Mouse (Mus musculus) spleen, postnatal 4 days (tissue): ENCODE measurements around the gene Fen1.
A peak's percentile ranks its signal among the peaks of the same experiment; 100 is the strongest.

Experiments
- DNase-seq, 2 experiments: peaks; one replicate each; pipeline ENCODE4 v3.0.0; 2022; ENCODE audit warnings: low spot score in 2 of 2

Gene Fen1

DNA sequence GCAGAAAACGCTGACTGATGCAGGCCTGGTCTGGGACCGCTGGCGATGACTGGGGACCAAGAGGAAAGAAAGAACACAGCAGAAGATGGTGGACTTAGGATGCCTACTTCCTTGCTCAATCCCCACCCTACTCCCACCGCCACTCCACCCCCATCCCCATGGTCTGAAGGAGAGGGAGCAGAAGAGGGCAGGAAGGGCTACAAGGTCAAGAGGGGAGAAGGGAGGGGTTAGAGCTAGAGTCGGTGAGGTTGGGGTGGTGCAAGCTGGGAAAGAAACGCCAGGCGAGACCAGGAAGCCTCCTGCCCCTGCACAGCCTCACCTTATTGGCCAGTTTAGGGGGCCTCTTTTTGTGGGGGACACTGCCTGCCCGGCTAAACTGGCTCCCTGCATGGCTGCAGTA, 12.1 kb upstream of the Fen1 start:
- DNase-seq, result no peak

DNA sequence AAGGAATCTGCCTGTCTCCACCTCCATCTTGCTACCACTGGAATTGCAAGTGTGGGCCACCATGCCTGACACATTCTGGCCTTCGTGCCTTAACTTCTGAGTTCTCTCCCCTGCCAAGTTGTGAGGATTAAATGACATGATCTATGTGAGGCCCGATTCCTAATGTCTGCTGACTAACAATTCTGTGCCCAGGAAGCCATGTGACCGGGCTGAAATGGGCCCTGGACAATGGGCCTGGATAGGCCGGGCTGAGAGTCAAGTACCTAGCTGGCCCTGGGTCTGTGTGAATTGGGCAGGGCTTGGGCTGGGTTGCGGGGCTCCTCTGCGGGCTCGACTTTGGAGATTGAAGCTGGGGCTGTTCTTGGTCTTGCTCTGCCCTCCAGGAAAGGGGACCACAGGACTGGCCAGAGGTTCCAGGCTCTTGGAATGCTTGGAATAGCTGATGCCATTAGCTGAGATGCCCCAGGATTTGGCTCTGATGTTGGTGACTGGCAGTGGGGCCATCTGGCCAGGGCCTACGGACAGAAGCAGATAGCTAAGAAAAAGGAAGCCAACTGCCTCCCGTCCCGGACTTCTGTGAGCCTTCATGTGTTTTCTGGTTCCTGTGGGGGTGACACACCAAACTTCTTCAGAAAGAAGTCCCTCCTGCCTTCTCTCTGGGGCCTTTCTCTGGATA, 10.0 kb upstream of the Fen1 start:
- DNase-seq, result no peak

DNA sequence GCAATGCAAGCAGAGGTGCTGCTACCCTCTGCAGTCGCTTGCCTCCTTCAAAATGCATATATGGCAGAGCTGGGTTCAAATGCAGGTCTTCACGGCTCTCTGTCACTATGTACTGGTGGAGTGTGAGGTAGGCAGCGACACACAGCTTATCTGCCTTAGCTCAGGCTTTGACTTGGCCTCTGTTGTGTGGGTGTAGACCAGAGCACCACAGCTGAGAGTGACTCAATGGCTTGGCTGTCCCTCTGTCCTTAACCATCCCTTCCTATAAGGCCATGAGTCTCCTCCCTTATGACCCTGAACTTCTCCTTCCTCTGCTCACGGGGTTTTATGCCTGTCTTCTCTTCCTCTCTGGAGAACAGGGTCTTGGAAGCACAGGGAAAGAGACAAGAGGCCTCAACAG, 6.9 kb upstream of the Fen1 start:
- DNase-seq, result no peak

DNA sequence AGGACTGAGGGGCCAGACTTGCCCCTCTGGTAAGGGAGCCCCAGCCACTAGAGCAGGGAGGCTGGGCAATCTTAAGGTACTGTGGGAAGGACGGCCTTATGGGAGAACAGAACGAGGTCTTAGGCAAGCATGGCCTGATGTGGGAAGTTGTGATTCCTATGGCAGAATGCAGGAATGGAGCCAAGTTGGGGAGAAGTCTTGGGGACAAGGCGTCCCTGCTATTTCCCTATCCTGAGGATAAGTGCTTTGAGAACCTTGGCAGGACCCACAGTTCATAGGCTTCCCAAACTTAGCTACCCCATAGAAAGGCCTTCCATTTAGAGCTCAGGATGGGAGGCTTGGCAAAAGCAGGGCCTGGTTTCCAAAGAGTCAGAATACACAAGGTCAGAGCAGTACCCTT, 4.9 kb upstream of the Fen1 start:
- DNase-seq, result no peak

DNA sequence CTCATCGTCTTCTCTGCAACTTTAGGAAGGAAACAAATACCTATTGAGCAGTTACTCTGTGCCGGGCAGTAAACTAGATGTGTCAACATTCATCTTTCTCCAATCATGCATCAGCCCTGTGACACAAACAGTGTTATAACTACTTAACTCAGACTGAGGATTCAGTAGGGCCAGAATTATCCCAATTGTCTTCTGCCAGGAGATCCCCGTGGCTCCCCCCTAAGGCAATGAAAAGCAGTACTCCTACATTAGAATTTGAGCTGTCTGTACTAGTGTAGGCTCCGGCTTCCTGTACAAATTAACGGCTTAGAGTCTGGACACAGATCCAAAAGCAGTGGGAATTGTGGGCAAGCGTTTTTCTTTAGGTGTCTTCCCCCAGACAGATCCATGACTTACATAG, 1.1 kb upstream of the Fen1 start:
- DNase-seq, result no peak

DNA sequence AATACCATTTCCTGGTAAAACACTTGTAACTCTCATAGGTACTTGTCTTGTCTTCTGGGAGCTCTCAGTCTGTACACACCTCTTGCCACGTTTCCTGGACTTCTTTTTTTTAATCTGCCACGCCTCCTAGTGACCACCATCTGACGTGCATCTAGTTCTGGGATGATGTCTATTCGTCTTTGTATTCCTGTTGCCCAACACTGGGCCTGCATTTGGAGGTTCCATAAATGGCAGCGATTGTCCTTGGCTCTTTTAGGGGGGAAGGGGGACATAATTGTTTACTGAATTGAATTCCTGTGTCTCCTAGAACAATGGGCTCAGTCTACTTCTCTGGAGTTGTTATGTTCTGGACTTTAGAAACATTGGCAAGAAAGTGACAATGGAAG, 640 bp upstream of the Fen1 start:
- DNase-seq, result peak; percentile 44 to 70

DNA sequence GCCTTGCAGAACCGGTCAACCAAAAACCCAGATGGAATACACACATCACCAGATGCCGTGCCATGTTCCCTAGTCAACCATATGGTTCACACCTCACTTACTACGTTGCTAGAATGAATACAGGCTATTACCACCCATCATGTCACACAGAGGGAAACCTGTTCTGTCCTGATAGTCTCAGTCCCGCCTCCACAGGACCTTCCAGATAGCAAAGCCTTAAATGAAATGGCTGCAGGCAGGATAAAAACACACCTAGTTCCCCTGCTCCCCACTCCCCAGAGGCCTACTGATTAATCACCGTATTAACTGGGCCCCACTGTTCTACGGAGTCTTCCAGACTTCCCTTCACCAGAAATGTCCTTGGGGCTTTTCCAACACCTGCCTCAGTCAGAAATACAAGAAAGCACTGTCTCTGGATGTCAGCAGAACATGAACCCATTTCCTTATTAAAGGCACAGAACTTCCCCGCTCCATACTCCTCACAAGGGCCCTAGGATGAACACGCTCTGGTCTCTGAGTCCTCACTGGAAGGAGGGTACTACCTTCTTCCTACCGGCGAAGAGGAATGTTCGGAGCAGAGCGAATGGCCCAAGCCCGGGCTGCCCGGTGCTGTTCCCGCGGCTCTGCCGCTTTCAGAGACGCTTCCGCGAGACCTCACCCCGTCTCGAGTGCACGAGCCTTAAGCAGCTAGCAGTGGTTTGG, 672 bp downstream of the Fen1 start:
- peak; percentile 54 to 67 for DNase-seq

DNA sequence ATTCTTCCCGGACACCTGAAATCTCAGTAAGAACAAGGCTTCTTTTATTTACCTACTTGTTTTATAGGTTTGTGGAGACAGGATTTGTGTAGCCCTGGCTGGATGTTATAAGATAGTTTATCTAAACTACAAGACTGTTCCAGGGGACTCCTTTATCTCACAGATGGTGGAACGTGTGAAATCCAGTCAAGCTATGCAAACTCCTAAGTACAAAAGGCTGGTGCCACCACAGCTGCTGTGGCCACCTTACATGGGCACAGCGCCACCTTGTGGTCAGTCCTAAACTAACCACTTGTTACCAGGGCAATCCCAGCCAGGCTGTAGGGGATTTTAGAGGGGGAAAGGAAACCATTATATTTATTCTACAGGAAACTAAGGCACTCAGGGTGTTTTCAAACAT, 5.2 kb downstream of the Fen1 start:
- DNase-seq, result peak; percentile 81 to 94

DNA sequence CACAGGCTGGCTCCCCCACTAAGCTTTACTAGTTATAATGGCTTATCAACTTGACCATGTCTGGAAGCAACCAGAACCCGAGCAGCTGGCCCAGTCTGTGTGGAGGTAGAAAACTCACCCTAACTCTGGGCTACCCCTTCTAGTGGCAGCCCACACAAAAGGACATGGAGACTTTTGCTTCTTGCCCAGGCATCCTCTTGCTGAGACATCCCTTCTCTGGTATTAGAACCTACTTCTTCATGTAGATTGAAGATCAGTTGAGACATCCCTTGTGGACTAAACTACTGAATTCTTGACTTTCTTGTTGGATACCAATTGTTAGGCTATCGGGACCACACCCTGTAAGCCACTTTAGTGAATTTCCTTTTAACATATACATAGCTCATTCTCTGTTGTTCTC, 5.7 kb downstream of the Fen1 start:
- no peak for DNase-seq

DNA sequence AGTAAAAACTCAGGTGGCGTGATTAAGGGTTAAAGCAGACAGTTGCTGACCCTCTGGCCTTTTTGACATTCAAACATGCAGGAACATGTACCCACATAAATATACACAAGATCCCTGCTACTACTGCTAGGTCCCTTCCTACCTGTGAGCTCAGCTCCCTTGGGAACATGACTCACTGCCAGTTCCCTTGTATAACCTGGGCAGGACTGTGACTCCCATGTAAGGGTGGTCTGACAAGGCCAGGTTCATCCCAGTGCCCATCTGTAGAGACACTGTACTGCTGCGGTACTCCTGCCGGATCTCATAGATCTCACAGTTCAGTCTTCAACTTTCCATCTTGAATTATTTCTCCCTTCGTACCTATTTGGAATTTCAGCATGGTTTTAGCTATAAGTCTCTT, 6.8 kb downstream of the Fen1 start:
- DNase-seq, result no peak

DNA sequence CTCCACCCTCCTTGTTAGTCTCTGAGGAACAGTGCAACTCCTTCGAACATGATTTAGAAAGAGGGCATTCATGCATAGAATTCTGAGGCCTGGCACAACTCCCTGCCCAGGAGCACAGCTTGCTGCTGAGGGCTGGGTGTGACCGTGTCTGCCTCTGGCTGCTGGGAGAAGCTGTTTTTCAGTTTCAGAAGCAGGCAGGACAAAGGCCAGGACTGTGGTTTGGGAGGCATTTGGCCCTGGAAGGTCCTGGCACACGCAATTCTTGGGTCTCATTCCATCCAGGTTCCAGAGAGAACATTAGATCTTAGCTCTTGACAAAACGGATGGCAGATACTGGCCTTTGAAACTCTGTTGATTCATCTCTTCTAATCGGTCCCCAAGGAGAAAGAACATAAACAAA, 8.7 kb downstream of the Fen1 start:
- no peak for DNase-seq

DNA sequence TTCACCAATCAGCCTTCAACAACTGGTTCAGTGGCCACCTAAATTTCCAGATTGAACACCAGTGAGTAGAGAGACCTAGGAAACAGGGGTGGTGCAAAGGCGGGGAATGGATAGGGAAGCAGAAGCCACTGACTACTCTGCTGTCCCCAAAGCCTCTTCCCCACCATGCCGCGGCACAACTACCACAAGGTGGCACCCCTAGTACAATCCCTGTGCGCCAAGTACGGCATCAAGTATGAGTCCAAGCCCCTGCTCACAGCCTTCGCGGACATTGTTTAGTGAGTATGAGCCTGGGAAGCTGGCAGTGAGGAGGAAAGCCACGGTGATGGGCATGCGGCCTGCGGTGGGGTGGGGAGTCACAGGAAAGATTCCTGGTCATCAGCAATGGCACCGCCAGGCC, 9.6 kb downstream of the Fen1 start:
- no peak for DNase-seq

DNA sequence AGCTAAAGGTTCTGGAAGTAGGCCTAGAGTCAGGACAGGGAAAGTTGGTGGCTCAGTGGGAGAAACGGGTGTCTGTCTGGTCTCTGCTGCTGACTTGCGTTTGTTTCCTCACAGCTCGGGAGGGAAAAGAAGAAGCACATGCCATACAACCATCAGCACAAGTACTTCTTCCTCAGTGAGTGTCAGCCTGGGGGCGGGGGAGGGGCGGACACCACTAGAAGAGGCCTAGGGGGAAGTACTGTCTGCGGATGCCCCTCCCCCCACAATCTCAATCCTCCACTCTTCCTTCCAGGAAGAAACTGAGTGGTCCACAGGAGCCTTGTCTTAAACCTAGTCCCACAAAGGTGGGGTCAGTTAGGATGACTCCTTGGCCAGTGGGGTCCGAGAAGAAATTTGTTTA, 12.6 kb downstream of the Fen1 start:
- peak in 1 of 2 experiments; percentile 36 for DNase-seq

DNA sequence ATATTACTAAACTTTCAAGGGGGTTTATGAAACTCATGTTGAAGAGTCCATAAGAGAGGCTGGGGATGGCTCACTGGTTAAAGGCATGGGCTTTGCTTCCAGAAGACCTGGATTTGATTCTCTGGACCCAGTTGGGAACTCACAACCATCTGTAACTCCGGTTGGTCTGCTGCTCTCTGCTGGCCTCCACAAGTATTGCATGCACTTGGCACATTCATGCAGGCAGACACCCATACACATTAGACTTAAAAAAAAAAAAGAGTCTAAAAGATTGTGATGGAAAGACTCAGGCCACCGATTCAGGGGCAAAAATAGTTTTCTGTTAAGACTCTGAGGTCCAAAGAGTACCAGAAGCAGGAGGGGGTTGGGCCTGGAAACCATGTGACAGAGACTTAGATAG, 13.2 kb downstream of the Fen1 start:
- DNase-seq, result peak; percentile 75 to 89

DNA sequence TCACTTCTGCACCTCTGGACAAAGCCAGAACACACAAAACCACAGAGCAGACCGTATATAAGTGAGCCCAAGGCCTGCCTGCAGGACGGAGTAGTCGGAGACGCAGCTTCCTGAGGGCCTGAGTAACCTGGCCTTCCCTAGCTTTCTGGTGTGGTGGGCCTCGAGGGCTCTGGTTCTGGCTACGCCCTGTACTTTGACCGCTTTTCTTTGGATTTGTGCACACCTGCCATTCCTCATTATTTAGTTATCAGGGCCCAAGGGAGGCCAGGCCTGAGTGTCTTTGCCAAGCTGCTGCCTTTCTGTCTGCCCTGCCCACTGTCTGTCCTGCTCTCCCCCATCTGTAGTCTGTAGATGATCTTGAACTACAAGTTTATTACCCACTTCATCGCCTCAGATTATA, 14.0 kb downstream of the Fen1 start:
- DNase-seq, result no peak

DNA sequence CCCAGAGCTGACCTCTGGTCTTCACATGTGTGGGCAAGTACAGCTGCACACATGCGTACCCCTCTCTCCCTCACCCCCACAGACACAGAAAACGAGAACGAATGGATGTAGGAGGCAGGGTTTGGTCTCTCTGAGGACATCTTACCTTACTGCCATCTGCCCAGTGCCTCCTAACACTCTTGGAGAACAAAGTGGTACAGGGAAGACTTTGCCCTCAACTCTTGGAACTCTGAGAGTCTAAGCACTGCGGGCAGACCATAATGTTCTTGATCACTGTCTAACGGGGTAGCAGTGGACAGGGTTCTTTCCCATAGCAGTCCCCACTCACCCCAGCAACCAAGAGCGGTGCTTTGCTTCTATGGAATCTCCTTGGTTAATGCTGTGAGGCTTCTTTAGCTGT, 14.9 kb downstream of the Fen1 start:
- no peak for DNase-seq

DNA sequence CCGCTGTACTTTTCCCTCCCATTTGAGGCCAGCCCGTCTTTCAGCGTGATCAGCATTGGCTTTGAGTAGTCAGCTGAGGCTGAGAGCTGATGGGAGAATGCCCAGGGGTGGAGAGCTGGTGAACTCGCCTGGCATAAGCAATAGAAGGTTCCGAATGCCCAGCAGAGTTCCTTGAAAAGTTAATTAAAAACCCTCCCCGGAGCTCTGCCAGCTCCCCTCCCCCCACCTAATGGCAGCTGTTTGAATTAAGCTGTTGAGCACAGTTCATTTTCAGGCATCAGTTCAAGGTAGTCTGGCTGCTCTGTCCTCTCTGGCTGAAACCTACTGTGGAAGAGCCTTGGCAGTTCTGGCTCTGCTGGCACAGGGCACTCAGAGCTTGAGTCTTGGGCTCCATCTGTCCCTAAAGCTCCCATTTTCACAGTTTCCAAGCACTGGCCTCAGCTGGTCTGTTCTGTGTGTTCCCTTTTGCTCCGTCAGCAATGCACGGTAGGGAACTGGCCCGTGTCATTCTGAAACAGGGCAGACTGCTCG, 15.6 kb downstream of the Fen1 start:
- DNase-seq, result no peak

DNA sequence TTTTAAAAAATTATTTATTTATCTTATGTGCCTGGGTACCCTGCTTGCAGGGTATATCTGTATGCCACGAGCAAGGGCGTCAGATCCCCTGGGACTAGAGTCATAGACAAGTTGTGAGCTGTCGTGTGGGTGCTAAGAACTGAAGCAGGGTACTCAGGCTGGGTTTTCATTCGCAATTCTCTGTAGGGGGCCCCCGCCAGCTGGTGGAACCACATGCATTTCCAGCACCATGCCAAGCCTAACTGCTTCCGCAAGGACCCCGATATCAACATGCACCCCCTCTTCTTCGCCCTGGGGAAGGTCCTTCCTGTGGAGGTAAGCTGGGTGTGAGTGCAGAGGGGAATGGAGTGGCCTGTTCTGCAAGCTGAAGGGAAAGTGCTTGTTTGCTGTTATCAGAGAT, 17.4 kb downstream of the Fen1 start:
- no peak for DNase-seq

DNA sequence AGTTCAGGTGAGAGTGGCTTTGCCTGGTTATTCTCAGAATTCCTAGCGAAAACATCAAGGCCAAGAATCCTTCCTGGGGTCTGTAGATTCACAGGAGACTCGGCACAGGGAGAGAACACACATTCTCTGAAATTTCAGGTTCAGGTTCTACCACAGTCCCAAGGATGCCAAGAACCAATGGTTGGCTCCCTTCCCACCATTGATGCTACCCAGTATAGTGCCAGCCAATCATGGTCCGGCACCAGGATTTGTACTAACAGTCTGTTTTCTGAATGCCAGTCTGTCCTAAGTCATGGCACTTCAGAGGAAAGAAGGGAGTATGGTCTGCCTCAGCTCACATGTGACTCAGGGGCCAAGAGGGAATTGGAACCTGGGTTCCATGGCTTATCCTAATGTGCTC, 18.1 kb downstream of the Fen1 start:
- DNase-seq, result no peak

DNA sequence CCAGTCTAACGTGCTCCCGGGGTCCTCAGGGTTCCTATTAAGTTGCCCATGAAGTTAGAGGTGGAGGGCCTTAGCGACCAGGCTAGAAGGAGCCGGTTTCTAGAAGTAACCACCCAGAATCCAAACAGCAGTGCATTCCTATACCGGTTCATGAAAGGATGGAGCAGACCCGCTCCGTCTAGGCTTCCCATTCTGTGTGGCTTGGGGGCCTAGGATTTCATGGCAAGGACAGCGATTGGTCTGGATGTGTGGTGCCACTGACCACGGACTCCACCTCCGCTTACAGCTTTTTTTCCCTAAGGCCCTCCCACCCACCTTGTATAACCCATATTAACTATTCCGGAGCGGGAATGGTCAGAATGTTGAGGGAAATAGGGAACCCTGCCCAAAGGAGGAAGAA, 19.9 kb downstream of the Fen1 start:
- DNase-seq, result no peak

DNA sequence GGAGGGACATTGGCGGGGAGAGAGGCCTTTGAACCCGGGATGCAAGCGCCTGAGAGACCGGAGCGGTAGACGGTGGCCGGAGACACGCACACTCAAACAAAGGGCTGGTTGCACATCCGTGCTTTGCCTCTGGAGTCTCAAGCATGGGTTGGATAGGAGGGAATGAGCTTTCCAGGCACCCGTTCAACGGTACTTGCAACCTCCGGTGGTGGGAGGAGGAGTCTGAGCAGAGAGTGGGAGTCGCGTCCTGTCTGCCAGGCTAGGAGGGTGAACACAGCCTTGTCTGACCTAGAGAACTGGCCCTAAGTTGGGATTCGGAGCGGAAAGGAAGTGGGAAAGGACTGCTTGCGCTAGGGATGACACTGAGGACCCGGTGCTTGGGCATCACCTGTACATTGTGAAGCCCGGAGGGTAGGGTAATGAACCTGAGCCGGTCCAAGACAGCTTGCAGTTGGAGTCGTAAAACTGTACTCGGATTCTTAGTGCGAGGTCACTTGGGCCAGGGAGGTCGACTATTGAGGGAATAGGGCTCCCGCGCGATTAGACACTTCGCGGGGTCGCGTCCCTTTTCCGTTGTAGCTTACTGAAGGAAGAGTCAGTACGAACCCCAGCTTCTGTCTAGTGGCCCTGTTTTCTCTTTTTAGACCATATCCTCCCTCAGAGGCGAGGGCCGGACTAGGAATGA, 20.5 kb downstream of the Fen1 start:
- DNase-seq, result peak; percentile 63 to 78

DNA sequence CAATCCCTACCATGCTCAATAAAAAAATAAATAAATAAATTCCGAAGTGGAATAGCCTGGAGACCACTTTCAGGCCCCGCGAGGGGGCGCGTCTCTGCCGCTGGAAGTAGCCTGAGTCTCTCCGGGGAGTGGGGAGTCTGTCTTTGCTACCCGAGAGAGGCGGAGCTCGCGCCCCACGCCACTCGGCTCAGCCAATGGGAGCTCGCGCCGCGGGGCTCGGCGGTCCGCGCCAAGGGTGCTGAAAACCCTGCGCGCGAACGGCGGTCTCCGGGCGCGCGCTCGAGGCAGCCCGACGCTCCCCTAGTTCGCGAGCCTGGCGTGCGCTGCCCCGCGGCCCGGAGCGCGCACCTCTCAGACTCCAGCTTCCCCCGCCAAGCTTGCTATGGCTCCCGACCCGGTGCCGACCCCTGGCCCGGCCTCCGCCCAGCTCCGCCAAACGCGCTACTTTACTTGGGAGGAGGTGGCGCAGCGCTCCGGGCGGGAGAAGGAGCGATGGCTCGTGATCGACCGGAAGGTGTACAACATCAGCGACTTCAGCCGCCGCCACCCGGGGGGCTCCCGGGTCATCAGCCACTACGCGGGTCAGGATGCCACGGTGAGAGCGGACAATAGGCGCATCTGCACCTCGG, 21.2 kb downstream of the Fen1 start, which contains the start of gene Fads1:
Gene Fads1, plus strand, starts transcription at position 219 of the 629 bp plus-strand sequence.
- peak; percentile 89 to 92 for DNase-seq
